Mouse (Mus musculus) testis, postnatal 10 days (tissue): Measurements from ENCODE around the gene Scgb1c1.
A peak's percentile ranks its signal among the peaks of the same experiment; 100 is the strongest.

Experiments
- DNase-seq: peaks from one replicate; pipeline ENCODE4 v3.0.0; 2021; ENCODE audit warnings: low spot score

The Scgb1c1 gene

GRCm38 (mm10) chr7:140844905-140845665 lies at the start of gene Scgb1c1:
Scgb1c1 (plus strand) TSS chr7:140845547.
- DNase-seq: peak; percentile 98

DNA sequence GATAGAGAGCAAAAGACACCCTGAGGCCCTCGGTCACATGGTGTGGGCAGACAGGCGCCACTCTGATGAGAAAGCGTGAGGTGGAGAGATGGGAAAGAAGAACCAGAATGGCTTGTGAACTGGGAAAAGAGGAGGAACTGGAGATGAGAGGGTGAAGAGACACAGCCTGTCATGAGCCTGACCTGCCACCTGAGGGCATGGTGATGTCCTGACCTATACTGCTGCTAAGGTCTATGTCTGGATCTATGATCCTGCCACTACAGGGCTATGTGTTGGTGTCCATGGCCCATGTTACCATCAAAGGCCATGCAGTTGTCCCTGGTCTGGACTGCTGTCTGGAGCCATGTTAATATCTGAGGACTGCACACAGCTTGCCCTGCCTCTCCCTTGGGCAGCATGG lies 47.7 kb upstream of the Scgb1c1 start:
- DNase-seq: no peak

- no peak for DNase-seq
These were observed 47.1 kb upstream of the Scgb1c1 start for GRCm38 (mm10) chr7:140798212-140798611.

DNA sequence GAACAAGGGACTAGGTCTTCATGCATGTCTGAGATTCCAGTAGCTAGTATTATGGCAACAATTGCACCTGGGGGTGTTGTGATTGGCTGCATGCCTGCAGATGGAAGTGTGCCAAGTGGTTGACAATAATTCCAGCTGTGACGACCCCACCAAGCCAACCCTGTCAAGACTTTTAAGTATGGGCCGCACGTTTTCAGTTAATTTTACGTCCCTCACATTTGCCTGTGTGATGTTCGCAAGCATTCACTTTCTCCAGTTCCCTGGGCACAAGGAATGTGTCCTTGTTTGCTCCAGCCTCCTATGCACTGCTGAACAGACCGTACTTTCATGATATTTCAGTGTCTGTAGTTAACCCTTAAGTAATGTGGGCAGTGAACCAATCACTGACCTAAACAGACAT lies 42.7 kb upstream of the Scgb1c1 start:
- DNase-seq: peak; percentile 53

- peak; percentile 48 for DNase-seq
These were observed 39.6 kb upstream of the Scgb1c1 start for GRCm38 (mm10) chr7:140805704-140806103.

DNA sequence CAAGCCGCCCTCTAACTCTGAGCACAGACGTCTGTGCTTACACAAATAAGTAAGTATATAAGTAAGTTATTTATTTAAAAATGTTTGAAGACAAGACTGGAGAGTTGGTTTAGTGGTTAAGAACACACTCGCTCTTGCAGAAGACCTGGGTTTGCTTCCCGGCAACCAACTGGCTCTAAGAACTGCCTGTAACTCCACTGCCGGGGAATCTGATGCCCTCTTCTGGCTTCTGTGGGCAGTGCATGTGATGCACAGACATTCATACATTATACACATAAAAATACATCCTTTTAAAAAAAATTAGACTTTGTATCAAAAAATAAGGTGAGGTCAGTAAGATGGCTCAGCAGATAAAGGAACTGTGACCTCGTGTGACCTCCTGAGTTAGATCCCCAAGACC lies 34.9 kb upstream of the Scgb1c1 start:
- no peak for DNase-seq

DNA sequence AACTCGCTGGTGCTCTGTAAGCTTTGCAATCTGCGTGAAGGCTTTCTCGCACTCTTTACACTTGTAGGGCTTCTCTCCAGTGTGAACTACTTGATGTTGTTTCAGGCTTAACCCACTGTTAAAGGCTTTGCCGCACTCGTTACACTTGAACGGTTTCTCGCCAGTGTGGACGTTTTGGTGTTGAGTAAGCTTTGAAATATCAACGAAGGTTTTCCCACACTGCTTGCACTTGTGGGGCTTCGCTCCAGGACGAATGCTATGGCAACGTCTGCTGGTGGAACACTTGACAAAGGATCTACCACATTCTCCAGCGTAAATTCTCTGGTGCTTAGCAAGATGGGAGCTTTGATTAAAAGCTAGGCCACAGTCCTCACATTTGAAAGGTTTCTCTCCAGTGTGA lies 33.6 kb upstream of the Scgb1c1 start:
- DNase-seq: no peak

DNA sequence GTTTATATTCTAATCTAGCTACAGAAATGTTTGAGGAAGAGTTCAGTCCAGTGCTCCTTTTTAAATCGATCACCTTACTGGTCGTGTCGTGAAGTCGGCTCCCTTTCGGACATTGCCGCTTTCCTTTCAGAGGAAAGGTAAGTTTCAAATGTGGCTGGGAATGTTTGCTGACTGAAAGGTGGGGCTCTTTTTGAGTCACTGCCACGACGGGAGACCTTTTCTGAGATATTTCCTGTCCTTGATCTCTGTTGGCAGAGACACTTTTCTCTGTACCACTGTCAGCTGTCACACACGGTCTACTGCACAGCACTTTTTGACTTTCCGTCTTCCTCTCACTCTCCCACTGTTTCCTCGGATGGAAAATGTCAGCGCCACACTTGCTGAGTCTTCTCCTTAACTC lies 32.5 kb upstream of the Scgb1c1 start:
- no peak for DNase-seq

GRCm38 (mm10) chr7:140820173-140820572 lies 25.2 kb upstream of the Scgb1c1 start:
- DNase-seq: no peak

GRCm38 (mm10) chr7:140821305-140821652 lies 24.1 kb upstream of the Scgb1c1 start:
- no peak for DNase-seq

DNA sequence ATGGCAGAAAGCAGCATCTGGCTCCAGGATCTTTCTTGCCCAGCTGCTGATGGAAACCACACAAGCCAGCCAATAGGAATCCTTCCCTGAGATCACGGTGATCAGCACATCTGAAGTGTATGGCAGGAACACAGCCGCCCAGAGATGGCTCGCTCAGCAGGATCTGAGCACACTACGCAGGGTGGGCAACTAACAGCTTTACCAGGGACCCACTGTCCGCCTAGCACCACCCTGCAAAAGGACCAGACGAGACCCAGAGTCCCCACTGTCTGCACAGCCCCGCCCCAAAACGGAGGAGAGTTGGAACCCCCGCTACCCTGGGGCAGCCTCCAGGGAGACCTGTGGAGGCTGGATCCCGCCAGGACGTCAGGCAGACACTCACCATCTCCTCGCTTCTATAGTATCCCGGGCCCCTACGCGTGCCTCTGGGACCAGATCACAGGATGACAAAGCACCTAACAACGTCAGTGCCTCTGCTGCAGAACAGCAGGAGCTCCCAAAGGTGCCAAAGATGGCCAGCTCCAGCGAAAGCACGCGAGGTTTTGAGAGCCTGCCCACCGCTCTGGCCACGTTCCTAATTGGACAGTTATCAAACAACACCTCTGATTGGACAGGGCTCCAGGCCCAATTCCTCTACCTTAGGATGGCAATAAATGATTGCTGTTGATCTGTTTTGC lies 23.6 kb upstream of the Scgb1c1 start, which contains the start of gene Zfp941:
Gene Zfp941, minus strand, starts transcription at position 526 of the 677 bp plus-strand sequence.
- no peak for DNase-seq

GRCm38 (mm10) chr7:140822731-140823130 lies 22.6 kb upstream of the Scgb1c1 start:
- DNase-seq: no peak

DNA sequence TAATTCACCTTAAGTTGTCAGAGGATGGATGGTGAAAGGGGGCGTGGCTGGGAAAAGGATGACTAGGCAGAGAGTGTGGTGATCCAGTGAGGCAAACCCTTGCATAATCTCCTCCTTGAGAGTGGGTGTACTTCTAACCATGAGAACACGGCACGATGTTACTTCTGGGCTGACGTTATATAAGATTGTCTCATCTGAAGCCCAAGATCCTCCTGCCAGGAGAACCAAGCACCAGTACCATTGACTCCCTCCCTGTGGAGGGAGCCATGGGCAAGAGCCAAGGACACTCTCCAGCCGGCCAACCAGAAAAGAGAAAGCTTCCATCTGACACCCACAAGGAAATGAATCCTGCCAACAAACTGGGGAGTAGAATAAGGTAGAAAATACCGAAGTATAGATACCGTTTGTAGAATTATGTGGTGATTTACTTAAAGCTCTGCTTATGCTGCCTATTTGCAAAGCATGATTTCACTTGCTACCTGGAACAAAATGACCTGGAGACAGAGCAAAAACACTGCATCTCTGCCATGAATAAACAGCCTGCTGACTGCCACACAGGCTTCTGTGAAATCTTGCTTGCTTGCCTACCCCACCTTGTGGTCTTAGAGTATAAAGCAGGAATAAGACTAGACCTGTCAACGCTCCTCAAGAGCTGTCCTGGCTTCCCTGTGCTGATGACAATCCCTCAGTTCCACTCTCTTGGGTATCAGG lies 17.0 kb upstream of the Scgb1c1 start:
- no peak for DNase-seq

DNA sequence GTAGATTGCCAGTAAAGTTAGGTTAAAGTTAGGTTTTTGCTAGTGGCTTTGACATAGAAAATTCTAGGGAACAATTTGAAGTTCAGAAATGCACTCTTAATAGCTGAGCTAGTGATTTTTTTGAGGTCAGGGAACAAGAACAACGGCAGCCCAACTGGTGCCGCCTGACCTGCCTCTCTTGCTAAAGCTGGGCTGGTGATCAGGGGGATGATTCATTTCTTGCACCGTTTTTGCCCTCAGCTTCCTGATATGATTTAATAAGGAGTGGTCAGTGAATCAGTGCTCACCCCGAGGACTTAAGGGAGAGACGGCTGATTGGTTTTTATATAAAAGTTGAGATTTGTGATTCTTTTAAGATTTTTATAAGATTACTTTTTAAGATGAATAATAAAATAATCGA lies 13.9 kb upstream of the Scgb1c1 start:
- peak; percentile 19 for DNase-seq

GRCm38 (mm10) chr7:140833341-140833740 lies 12.0 kb upstream of the Scgb1c1 start:
- DNase-seq: peak; percentile 29

DNA sequence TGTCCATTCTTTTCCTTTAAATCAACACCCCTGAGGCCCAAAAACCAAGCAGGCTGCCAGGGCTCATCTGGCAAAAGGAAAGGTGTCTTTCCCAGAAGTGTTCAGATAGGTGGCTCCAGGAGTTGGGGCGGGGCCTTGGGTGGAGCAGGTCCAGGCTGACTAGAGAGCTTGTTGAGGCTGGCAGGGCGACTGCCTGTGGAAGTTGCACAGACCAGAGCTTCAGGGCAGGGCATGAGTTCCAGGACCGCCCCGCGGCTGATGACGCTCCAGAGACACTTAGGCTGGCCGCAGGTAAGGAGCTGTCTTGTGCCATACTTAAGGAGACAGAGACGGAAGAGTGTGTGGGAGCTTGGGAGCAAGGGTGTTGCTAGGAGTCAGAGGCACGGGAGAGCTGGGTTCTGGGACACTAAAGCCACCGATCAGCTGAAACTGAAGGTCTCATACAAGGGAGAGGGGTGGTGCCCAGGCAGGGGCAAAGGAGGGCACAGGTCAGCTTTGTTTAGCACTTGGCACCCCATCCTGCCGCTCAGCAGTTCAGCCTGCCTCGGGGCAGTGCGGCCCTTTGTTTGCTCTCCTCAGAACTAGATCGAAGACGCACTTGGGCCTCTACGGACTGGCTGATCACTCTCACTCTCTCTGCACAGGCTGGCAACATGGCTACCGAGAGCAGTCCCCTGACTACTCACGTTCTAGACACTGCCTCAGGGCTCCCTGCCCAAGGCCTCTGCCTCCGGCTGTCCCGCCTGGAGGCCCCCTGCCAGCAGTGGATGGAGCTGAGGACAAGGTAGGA lies 10.2 kb upstream of the Scgb1c1 start, which contains the start of gene Urah:
Gene Urah, plus strand, starts transcription at position 51 of the 790 bp plus-strand sequence.
- no peak for DNase-seq

GRCm38 (mm10) chr7:140835758-140836087 lies 9.6 kb upstream of the Scgb1c1 start:
- no peak for DNase-seq

GRCm38 (mm10) chr7:140836243-140837115 lies 8.9 kb upstream of the Scgb1c1 start:
- no peak for DNase-seq

DNA sequence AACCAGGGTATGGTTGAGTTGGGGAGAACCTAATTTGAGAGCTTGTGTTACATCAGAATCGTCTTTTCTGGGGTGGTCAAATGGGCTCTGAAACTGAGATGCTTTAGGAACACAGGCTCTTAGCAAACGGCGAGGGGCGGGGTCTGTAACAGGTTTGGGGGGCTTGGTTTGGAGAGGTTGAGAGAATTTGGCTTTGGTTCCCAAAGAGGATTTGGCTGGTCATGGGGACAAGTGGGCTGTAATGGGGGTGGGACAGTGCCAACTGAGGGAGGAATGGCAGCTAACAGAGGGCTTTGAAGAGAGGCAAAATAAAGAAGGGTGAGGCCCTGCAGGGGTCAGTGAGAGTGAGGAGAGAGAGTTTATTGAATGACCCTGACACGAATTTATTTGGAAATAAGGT lies 5.8 kb upstream of the Scgb1c1 start:
- peak; percentile 39 for DNase-seq

DNA sequence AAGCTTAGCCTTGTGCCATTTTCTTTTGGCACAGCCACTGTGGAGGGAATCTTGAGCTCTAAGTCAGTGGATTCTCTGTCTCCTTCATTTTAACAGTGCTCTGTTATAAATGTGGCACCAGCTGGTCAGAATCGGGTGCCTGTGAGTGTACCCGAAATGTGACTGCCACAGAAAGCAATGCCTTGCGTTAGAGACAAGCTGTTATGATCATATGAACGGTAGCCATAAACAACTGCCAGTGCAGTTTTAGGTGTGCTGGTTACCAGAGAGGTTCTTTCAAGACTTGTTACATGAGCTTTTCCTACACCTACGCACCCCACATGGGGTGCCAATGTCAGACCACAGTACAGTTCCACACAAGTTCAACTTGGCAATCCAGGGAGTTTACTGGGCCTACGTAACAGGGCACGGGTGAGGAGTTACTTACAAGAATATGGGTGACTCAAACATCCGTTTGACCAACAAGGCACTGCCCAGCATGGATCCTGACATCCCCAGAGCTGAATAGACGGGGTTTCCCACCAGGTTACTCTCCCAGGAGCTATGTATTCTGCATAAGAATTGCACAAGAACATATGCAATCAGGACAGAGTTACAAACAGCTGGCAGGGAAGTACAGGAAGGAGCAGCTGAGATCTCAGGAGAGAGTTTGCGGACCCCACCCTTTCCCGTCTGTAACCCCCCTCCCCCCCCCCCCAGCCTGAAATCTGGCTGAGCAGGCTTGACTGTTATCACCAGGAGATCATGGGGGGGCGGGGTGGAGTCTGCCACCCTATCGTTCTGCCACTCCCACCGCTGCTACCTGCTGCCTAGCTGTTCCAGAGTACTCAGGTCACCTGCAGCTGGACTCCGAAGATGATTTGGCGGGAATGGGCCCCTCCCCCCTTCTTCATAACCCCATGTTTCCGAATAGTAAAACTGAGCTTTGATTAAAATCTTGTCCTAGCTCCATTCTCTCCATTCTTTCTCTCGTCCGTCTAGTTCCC lies 4.3 kb upstream of the Scgb1c1 start:
- peak; percentile 19 for DNase-seq
